Mouse (Mus musculus): ENCODE measurements around the gene Lemd2. TPM values are rescaled to one million over a fixed set of nuclear protein-coding genes. Genes with fewer than 3 reads are reported as not detected.

The Lemd2 gene
- polyA plus RNA-seq, 1 experiment, result 72.1 TPM

DNA sequence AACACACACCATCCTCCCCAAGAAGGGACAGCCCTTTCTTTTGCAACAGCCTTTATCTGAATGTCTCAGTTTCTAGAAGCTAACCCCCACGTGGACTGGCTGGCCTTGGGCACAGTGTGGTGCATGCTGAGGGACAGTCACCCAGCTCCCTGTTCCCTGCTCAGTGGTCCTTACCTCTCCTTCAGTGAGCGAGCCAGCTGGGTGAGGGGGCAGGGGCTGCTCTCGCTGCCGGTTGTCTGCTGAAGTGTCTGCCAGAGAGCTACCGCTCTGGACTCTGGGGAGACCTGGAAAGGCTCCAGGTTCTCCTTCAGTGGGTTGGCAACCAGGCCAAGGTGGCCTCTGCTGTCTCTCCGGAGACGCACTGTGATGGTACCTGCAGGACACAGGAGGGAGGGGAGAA lies 53.4 kb downstream of the Lemd2 start:
- TF ChIP-seq POLR2A (IDR thresholded peaks at IDR 0.05; ENCODE audit: insufficient read length, low read depth) (no peak), CEBPB (IDR thresholded peaks at IDR 0.05; ENCODE audit: insufficient read depth, poor library complexity, severe bottlenecking) (no peak), MYOD1 (IDR thresholded peaks at IDR 0.05; ENCODE audit: control insufficient read depth in 1 of 3, insufficient read length in 2 of 3, low read depth in 2 of 3) (no peak)
- Histone ChIP-seq H3K36me3 (ENCODE audit: control insufficient read depth, insufficient read depth) (peaks cover 6% of the 10 kb centered on the region), H3K79me2 (ENCODE audit: control insufficient read depth, insufficient read depth) (no peaks in the 10 kb centered on the region), H3K4me3 (no peak overlapping the region), H3ac (ENCODE audit: control insufficient read depth, insufficient read length) (no peak overlapping the region), H3K27me3 (ENCODE audit: control insufficient read depth, insufficient read depth, insufficient read length) (no peaks in the 10 kb centered on the region), H3K4me2 (ENCODE audit: low read depth) (no peak overlapping the region)

GRCm38 (mm10) chr17:27146323-27146923 lies 57.8 kb downstream of the Lemd2 start:
- no peaks in the 10 kb centered on the region for H3K79me2 ChIP-seq (ENCODE audit: control insufficient read depth, insufficient read depth)
- TF ChIP-seq SRF (IDR thresholded peaks at IDR 0.05; ENCODE audit: control insufficient read depth, insufficient read length, low read depth) (no peak), CEBPB (IDR thresholded peaks at IDR 0.05; ENCODE audit: insufficient read depth, poor library complexity, severe bottlenecking) (peak; percentile 56; the same call in 1 of the 2 replicates)
- no peak overlapping the region for H3ac ChIP-seq (ENCODE audit: control insufficient read depth, insufficient read length)
- H3K36me3 ChIP-seq (ENCODE audit: control insufficient read depth, insufficient read depth), result peaks cover 6% of the 10 kb centered on the region
- H3K4me2 ChIP-seq (ENCODE audit: low read depth), result peak overlapping the region; percentile 55
- H3K4me3 ChIP-seq, result no peak overlapping the region
- H3K27me3 ChIP-seq (ENCODE audit: control insufficient read depth, insufficient read depth, insufficient read length), result no peaks in the 10 kb centered on the region

DNA sequence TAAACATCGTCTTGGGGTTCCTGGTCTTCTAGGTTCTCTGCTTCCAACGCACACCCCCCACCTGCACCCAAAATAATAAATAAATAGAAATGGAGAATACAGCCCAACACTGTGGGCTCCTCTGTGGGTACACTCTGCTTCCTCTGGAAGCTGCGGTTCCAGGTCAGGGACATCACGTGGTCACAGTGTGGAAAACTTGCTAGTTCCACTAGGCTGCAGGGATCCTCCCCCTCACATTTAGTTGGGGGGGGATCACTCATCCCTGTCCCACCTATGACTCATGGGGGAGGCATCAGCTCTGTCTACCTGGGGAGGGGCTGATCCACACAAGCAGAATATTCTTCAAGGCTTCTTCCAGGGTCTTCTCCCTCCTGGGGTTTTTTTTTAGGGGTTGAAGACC lies 60.1 kb downstream of the Lemd2 start:
- Histone ChIP-seq H3K4me3 (no peak overlapping the region), H3K36me3 (ENCODE audit: control insufficient read depth, insufficient read depth) (no peaks in the 10 kb centered on the region), H3K4me2 (ENCODE audit: low read depth) (no peak overlapping the region), H3K27me3 (ENCODE audit: control insufficient read depth, insufficient read depth, insufficient read length) (no peaks in the 10 kb centered on the region), H3K79me2 (ENCODE audit: control insufficient read depth, insufficient read depth) (no peaks in the 10 kb centered on the region), H3ac (ENCODE audit: control insufficient read depth, insufficient read length) (no peak overlapping the region)
- TF ChIP-seq CEBPB (IDR thresholded peaks at IDR 0.05; ENCODE audit: insufficient read depth, poor library complexity, severe bottlenecking) (no peak), MAX (IDR thresholded peaks at IDR 0.05; ENCODE audit: low read depth) (no peak)

- no peak overlapping the region for H3ac ChIP-seq (ENCODE audit: control insufficient read depth, insufficient read length)
- no peaks in the 10 kb centered on the region for H3K27me3 ChIP-seq (ENCODE audit: control insufficient read depth, insufficient read depth, insufficient read length)
- H3K4me2 ChIP-seq (ENCODE audit: low read depth), result peak overlapping the region; percentile 73
- no peaks in the 10 kb centered on the region for H3K36me3 ChIP-seq (ENCODE audit: control insufficient read depth, insufficient read depth)
- no peaks in the 10 kb centered on the region for H3K79me2 ChIP-seq (ENCODE audit: control insufficient read depth, insufficient read depth)
- TF ChIP-seq USF1 (IDR thresholded peaks at IDR 0.05; ENCODE audit: low read depth) (peak; percentile 47), MYOD1 (IDR thresholded peaks at IDR 0.05; ENCODE audit: control insufficient read depth in 1 of 3, insufficient read length in 2 of 3, low read depth in 2 of 3) (peak; percentile 58 to 97 (median 94)), MAX (IDR thresholded peaks at IDR 0.05; ENCODE audit: low read depth) (no peak), POLR2A (IDR thresholded peaks at IDR 0.05; ENCODE audit: insufficient read length, low read depth) (peak; percentile 65), CEBPB (IDR thresholded peaks at IDR 0.05; ENCODE audit: insufficient read depth, poor library complexity, severe bottlenecking) (no peak), TCF3 (IDR thresholded peaks at IDR 0.05; ENCODE audit: insufficient read length, low read depth) (peak; percentile 74), REST (IDR thresholded peaks at IDR 0.05; ENCODE audit: insufficient read depth, insufficient read length) (no peak), POLR2AphosphoS2 (IDR thresholded peaks at IDR 0.05; ENCODE audit: insufficient read length, low read depth) (peak; percentile 92), MYOG (IDR thresholded peaks at IDR 0.05; ENCODE audit: control insufficient read depth in 1 of 3, insufficient read depth in 1 of 3, insufficient read length in 2 of 3, low read depth in 2 of 3) (peak; percentile 79 to 96 (median 90)), E2F4 (IDR thresholded peaks at IDR 0.05; ENCODE audit: insufficient read depth) (no peak), SRF (IDR thresholded peaks at IDR 0.05; ENCODE audit: control insufficient read depth, insufficient read length, low read depth) (no peak), TCF12 (IDR thresholded peaks at IDR 0.05; ENCODE audit: insufficient read depth, poor library complexity, severe bottlenecking) (peak; percentile 72)
- no peak overlapping the region for H3K4me3 ChIP-seq
These were observed 62.3 kb downstream of the Lemd2 start for GRCm38 (mm10) chr17:27141971-27142450.

- TF ChIP-seq POLR2AphosphoS2 (IDR thresholded peaks at IDR 0.05; ENCODE audit: insufficient read length, low read depth) (no peak), MYOG (IDR thresholded peaks at IDR 0.05; ENCODE audit: control insufficient read depth in 1 of 3, insufficient read depth in 1 of 3, insufficient read length in 2 of 3, low read depth in 2 of 3) (no peak), MAX (IDR thresholded peaks at IDR 0.05; ENCODE audit: low read depth) (no peak), REST (IDR thresholded peaks at IDR 0.05; ENCODE audit: insufficient read depth, insufficient read length) (no peak)
- H3K4me3 ChIP-seq, result no peak overlapping the region
- H3K4me2 ChIP-seq (ENCODE audit: low read depth), result no peak overlapping the region
- no peak overlapping the region for H3ac ChIP-seq (ENCODE audit: control insufficient read depth, insufficient read length)
- no peaks in the 10 kb centered on the region for H3K36me3 ChIP-seq (ENCODE audit: control insufficient read depth, insufficient read depth)
- no peaks in the 10 kb centered on the region for H3K27me3 ChIP-seq (ENCODE audit: control insufficient read depth, insufficient read depth, insufficient read length)
- no peaks in the 10 kb centered on the region for H3K79me2 ChIP-seq (ENCODE audit: control insufficient read depth, insufficient read depth)
These were observed 64.0 kb downstream of the Lemd2 start for GRCm38 (mm10) chr17:27140262-27140661.

Other genes with a start within 250 kb of the Lemd2 start
- 8.8 TPM for gene Zbtb9, start 231.3 kb downstream of the Lemd2 start, polyA plus RNA-seq (2012; fragmentation: generic; extraction: Trizol)
- gene Bak1, start 175.5 kb downstream of the Lemd2 start, polyA plus RNA-seq (2012; fragmentation: generic; extraction: Trizol), result 113 TPM
- gene Itpr3, start 147.2 kb downstream of the Lemd2 start, polyA plus RNA-seq (2012; fragmentation: generic; extraction: Trizol), result 22.2 TPM
- 740 TPM for gene Uqcc2, start 70.6 kb downstream of the Lemd2 start, polyA plus RNA-seq (2012; fragmentation: generic; extraction: Trizol)
- gene Ip6k3, start 36.7 kb downstream of the Lemd2 start, polyA plus RNA-seq (2012; fragmentation: generic; extraction: Trizol), result 29.7 TPM